Mouse (Mus musculus) liver, embryonic 11.5 days (tissue): ENCODE measurements at regions not wholly inside any gene's neighbourhood (a gene's known extent, or its start where the extent isn't known, plus 50 kb on each side); places are given as distances from the start of the nearest gene placed in this dataset.
"Not testable (repeated sequence)": the region's sequence is repeated elsewhere in the genome, so short reads cannot be mapped to it uniquely, and the experiment has no call there.

ENCODE experiments used
- ATAC-seq: fragments of 200-750 bp; cut with Nextera tagmentation; replicated peaks from 2 replicates; pipeline ENCODE4 v1.8.0; 2017; ENCODE audit warnings: moderate number of reproducible peaks, mild to moderate bottlenecking, moderate TSS enrichment, moderate library complexity; ENCODE audit not compliant: low FRiP score
- DNase-seq: peaks from one replicate; pipeline ENCODE4 v3.0.0-alpha.2; 2017; ENCODE audit warnings: low spot score
- H3K27ac ChIP-seq: fragments of 300-500 bp; sonication (generic); 2 replicates; pipeline ENCODE4 v1.5.1; 2014; ENCODE audit warnings: mild to moderate bottlenecking, low read depth, low read length, control low read depth
- H3K27me3 ChIP-seq: fragments of 300-500 bp; sonication (generic); replicated peaks from 2 replicates; pipeline ENCODE4 v1.6.1; 2014; ENCODE audit warnings: low read length, mixed read lengths; ENCODE audit not compliant: control insufficient read depth, insufficient read depth
- H3K36me3 ChIP-seq: fragments of 300-500 bp; sonication (generic); 2 replicates; pipeline ENCODE4 v1.6.1; 2014; ENCODE audit warnings: mild to moderate bottlenecking, low read length, moderate library complexity, mixed read lengths; ENCODE audit not compliant: control insufficient read depth, insufficient read depth
- H3K4me1 ChIP-seq: fragments of 300-500 bp; sonication (generic); replicated peaks from 2 replicates; pipeline ENCODE4 v1.6.1; 2014; ENCODE audit warnings: low read length, mixed read lengths; ENCODE audit not compliant: control insufficient read depth, insufficient read depth
- H3K4me2 ChIP-seq: fragments of 300-500 bp; sonication (generic); 2 replicates; pipeline ENCODE4 v1.6.1; 2014; ENCODE audit warnings: mild to moderate bottlenecking, control low read depth, moderate library complexity
- H3K4me3 ChIP-seq: fragments of 300-500 bp; sonication (generic); 2 replicates; pipeline ENCODE4 v1.5.1; 2014; ENCODE audit warnings: low read depth, low read length, control low read depth
- H3K9ac ChIP-seq: fragments of 300-500 bp; sonication (generic); 2 replicates; pipeline ENCODE4 v1.6.1; 2014; ENCODE audit warnings: low read depth, low read length, control low read depth
- H3K9me3 ChIP-seq: fragments of 300-500 bp; sonication (generic); 2 replicates; pipeline ENCODE4 v1.6.1; 2016; ENCODE audit warnings: low read length, inconsistent platforms, mixed read lengths; ENCODE audit not compliant: control insufficient read depth
- WGBS: fragments of 180-500 bp; shearing (Covaris S2); extraction: QIAGEN DNeasy Blood & Tissue Kit; methylation state at CpG from one replicate; pipeline ENCODE4 v1.1.7; 2014; 5-methylcytosine and 5-hydroxymethylcytosine counted together

- H3K9ac ChIP-seq, result no peak overlapping the region
Observed at GRCm38 (mm10) chr16:49378917-49379473, 320.0 kb upstream of the Ift57 start.

DNA sequence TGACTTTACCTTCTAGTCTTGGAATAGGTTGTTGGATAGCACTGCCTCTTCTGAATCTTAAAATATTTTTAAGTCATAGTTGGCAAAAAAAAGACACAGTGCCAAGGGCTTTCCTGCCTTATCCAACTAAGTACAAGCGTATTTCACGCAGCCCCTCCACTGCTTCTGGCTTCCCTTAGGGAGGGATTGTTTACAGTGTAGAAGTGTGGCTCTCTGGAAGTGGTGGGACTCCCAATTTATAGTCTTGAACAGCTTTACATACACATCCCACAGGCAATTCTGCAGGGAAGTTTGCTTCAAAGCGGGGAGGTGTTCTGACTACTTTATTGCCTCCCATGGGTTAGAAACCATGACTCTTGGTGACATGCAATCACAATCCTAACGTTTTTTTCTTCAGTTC lies 310.9 kb upstream of the Ift57 start:
- ATAC-seq (no peak), DNase-seq (no peak)
- no peaks in the 10 kb centered on the region for H3K36me3 ChIP-seq
- H3K4me3 ChIP-seq, result no peak overlapping the region
- no peak overlapping the region for H3K4me2 ChIP-seq
- no peak overlapping the region for H3K27ac ChIP-seq
- no peaks in the 10 kb centered on the region for H3K4me1 ChIP-seq
- H3K9ac ChIP-seq, result no peak overlapping the region
- 71% methylated on average over 4 of the region's 4 CpGs for WGBS
- H3K27me3 ChIP-seq, result no peaks in the 10 kb centered on the region
- H3K9me3 ChIP-seq, result no peaks in the 10 kb centered on the region

More at GRCm38 (mm10) chr16:49378917-49379473, 320.0 kb upstream of the Ift57 start:
- no peaks in the 10 kb centered on the region for H3K4me1 ChIP-seq
- H3K27me3 ChIP-seq, result no peaks in the 10 kb centered on the region
- DNase-seq (no peak), ATAC-seq (no peak)
- H3K27ac ChIP-seq, result no peak overlapping the region
- no peak overlapping the region for H3K4me3 ChIP-seq
- H3K9me3 ChIP-seq, result no peaks in the 10 kb centered on the region
- no peak overlapping the region for H3K4me2 ChIP-seq
- H3K36me3 ChIP-seq, result no peaks in the 10 kb centered on the region

DNA sequence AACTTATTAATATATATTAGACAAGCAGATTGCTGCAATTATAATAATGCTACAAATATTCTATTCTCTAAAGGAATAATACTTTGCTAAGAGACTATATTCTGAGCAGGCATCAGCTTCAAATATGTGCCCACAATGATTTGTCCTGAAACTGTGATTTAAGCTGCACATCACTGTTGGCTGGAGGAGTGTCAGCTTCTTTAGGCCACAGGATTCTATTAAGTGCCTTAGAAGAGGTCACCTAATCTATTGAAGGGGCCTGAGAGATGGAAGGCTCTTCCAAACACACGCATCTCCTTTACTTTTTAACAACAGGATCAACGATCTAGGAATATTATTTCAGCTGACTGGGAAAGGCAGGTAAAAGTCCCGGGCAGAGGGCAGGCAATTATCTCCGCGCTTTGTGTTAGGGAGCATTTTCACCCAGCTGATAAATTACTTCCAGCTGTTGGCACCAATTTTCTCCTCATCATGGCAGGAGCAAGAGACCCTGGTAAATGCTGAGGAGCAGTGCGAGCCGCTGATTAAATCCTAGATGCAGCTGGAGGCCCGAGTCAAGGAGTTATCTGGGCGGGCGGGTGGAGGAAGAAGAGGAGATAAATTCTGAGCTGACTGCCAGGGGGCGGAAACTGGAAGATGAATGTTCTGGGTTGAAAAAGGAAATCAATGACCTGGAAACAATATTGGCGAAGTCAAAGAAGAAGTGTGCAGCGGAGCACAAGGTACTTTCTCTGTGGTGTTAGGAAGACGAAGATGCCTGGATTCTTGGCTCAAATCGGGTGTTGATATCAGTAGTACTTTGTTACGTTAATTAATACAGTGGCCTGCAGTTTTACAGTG lies 290.9 kb upstream of the Ift57 start:
- Histone ChIP-seq H3K4me2 (peak overlapping the region; percentile 22; the same call in 1 of the 2 replicates), H3K4me1 (no peaks in the 10 kb centered on the region; the same call in 1 of the 2 replicates), H3K36me3 (no peaks in the 10 kb centered on the region), H3K27me3 (no peaks in the 10 kb centered on the region), H3K27ac (no peak overlapping the region), H3K9ac (no peak overlapping the region), H3K9me3 (no peaks in the 10 kb centered on the region), H3K4me3 (no peak overlapping the region)
- DNase-seq (no peak), ATAC-seq (no peak)
- whole genome bisulfite sequencing, result 27% methylated on average over 16 of the region's 16 CpGs

- Histone ChIP-seq H3K4me3 (no peak overlapping the region), H3K9ac (no peak overlapping the region), H3K27me3 (no peaks in the 10 kb centered on the region), H3K4me2 (no peak overlapping the region), H3K36me3 (no peaks in the 10 kb centered on the region), H3K27ac (no peak overlapping the region), H3K4me1 (no peaks in the 10 kb centered on the region; the same call in 1 of the 2 replicates), H3K9me3 (no peaks in the 10 kb centered on the region)
- ATAC-seq (no peak), DNase-seq (no peak)
- WGBS, result 85% methylated on average over 4 of the region's 4 CpGs
Observed at GRCm38 (mm10) chr16:49409235-49409634, 289.8 kb upstream of the Ift57 start.

- Histone ChIP-seq H3K4me2 (no peak overlapping the region), H3K4me1 (no peaks in the 10 kb centered on the region), H3K9ac (no peak overlapping the region), H3K9me3 (no peaks in the 10 kb centered on the region), H3K36me3 (no peaks in the 10 kb centered on the region), H3K4me3 (no peak overlapping the region), H3K27me3 (no peaks in the 10 kb centered on the region), H3K27ac (no peak overlapping the region)
- DNase-seq, result no peak
- 81% methylated on average over 1 of the region's 1 CpGs for WGBS
- ATAC-seq, result no peak
Observed at GRCm38 (mm10) chr16:49430296-49430695, 268.7 kb upstream of the Ift57 start.

DNA sequence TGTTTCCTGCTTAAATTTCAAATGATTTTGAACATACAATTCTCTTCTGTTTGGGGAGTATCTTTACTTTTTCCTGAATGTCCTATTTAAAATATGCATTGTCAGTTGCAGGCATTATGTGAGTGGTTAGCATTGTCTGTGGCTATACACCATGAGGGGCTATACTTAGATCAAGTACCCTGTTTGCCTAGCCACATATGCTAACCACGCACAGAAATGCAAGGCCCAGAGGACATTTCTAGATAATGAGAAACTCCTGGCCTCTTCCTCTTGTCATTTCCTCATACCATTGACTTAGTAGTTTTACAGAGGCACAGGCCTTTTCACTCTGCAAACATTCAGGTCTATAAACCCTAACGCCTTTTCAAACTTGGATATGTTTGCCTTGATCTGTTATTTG lies 267.1 kb upstream of the Ift57 start:
- H3K4me2 ChIP-seq, result no peak overlapping the region
- H3K36me3 ChIP-seq, result no peaks in the 10 kb centered on the region
- no peak overlapping the region for H3K27ac ChIP-seq
- DNase-seq (no peak), ATAC-seq (no peak)
- no peak overlapping the region for H3K4me3 ChIP-seq
- no peaks in the 10 kb centered on the region for H3K27me3 ChIP-seq
- H3K4me1 ChIP-seq, result no peaks in the 10 kb centered on the region
- H3K9ac ChIP-seq, result no peak overlapping the region
- H3K9me3 ChIP-seq, result no peaks in the 10 kb centered on the region
- 52% methylated on average over 2 of the region's 2 CpGs for WGBS

GRCm38 (mm10) chr16:49441225-49441624 lies 257.8 kb upstream of the Ift57 start:
- Histone ChIP-seq H3K27ac (no peak overlapping the region), H3K4me3 (no peak overlapping the region), H3K27me3 (no peaks in the 10 kb centered on the region), H3K9ac (no peak overlapping the region), H3K4me2 (no peak overlapping the region), H3K36me3 (no peaks in the 10 kb centered on the region), H3K4me1 (no peaks in the 10 kb centered on the region), H3K9me3 (no peaks in the 10 kb centered on the region)
- DNase-seq (no peak), ATAC-seq (no peak)
- 69% methylated on average over 1 of the region's 1 CpGs for WGBS

GRCm38 (mm10) chr16:49447356-49447755 lies 251.7 kb upstream of the Ift57 start:
- H3K9ac ChIP-seq, H3K4me2 ChIP-seq, DNase-seq, H3K4me3 ChIP-seq, H3K4me1 ChIP-seq, ATAC-seq, H3K9me3 ChIP-seq, H3K27ac ChIP-seq, H3K27me3 ChIP-seq, H3K36me3 ChIP-seq: not testable (repeated sequence)
- WGBS, result 91% methylated on average over 8 of the region's 9 CpGs

DNA sequence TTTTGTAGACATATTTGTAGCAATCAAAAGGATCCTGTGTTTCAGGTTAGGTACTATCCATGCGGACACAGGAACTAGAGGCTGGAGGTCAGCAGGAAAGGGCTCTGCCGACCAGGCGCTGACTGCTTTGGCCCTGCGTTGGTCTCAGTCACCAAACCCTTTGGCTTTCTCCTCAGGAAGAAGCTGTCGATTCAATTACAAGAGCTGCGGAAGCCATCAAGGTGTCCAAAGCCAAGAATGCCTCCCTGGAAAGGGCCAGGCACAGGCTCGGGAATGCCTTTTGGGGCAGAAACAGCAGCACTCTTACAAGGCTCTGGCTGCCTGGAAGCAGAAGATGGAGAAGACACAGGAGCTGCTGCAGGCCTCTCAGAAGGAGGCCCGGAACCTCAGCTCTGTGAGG lies 205.2 kb upstream of the Ift57 start:
- no peaks in the 10 kb centered on the region for H3K4me1 ChIP-seq
- no peak overlapping the region for H3K4me3 ChIP-seq
- H3K27me3 ChIP-seq, result no peaks in the 10 kb centered on the region
- H3K4me2 ChIP-seq, result no peak overlapping the region
- H3K9me3 ChIP-seq, result 0 out of 2 replicates have a peak, but pooled peaks cover 2% of the 10 kb centered on the region
- H3K36me3 ChIP-seq, result no peaks in the 10 kb centered on the region
- 80% methylated on average over 8 of the region's 8 CpGs for WGBS
- H3K27ac ChIP-seq, result no peak overlapping the region
- DNase-seq (no peak), ATAC-seq (no peak)
- H3K9ac ChIP-seq, result no peak overlapping the region
